Mouse (Mus musculus) heart, adult 2 months (tissue): ENCODE measurements at regions not wholly inside any gene's neighbourhood (a gene's known extent, or its start where the extent isn't known, plus 50 kb on each side); places are given as distances from the start of the nearest gene placed in this dataset.
A peak's percentile ranks its signal among the peaks of the same experiment; 100 is the strongest.

Source experiments
- DNase-seq, 2 experiments: peaks; one replicate each; pipeline ENCODE4 v3.0.0; 2021
- H3K27ac ChIP-seq: fragments of 200-600 bp; 2 replicates; pipeline ENCODE4 v1.8.1; 2022
- H3K27me3 ChIP-seq: fragments of 200-500 bp; 2 replicates; pipeline ENCODE4 v1.6.1; 2012; ENCODE audit warnings: mild to moderate bottlenecking, low read length, inconsistent platforms, mixed read lengths; ENCODE audit not compliant: control insufficient read depth, insufficient read depth
- H3K36me3 ChIP-seq: fragments of 200-500 bp; 2 replicates; pipeline ENCODE4 v1.6.1; 2012; ENCODE audit warnings: low read length, inconsistent platforms; ENCODE audit not compliant: control insufficient read depth, insufficient read depth
- H3K4me1 ChIP-seq: fragments of 200-500 bp; 2 replicates; pipeline ENCODE4 v1.6.1; 2011; ENCODE audit warnings: low read length; ENCODE audit not compliant: control insufficient read depth, insufficient read depth
- H3K4me3 ChIP-seq: fragments of 200-600 bp; 2 replicates; pipeline ENCODE4 v1.8.1; 2022
- H3K79me2 ChIP-seq: fragments of 200-500 bp; replicated peaks from 2 replicates; pipeline ENCODE4 v1.6.1; 2012; ENCODE audit warnings: mild to moderate bottlenecking, inconsistent platforms, low read length, moderate library complexity, mixed read lengths; ENCODE audit not compliant: control insufficient read depth, insufficient read depth
- H3K9ac ChIP-seq: fragments of 200-500 bp; 2 replicates; pipeline ENCODE4 v1.6.1; 2012; ENCODE audit warnings: low read depth, mild to moderate bottlenecking, control low read depth, inconsistent platforms, low read length, mixed read lengths
- CTCF ChIP-seq: fragments of 200-600 bp; IDR thresholded peaks from 2 replicates; pipeline ENCODE4 v1.8.1; 2022; ENCODE audit warnings: antibody characterized with exemption, mild to moderate bottlenecking, moderate library complexity
- EP300 ChIP-seq: fragments of 200-500 bp; IDR thresholded peaks from 2 replicates; pipeline ENCODE4 v1.6.1; 2011; ENCODE audit warnings: low read depth, low read length, control low read depth; ENCODE audit not compliant: insufficient read depth
- POLR2A ChIP-seq: fragments of 200-500 bp; IDR thresholded peaks from 2 replicates; pipeline ENCODE4 v1.6.1; 2011; ENCODE audit warnings: mild to moderate bottlenecking, low read depth, low read length, control low read depth; ENCODE audit not compliant: insufficient read depth
- WGBS: fragments of 180-500 bp; shearing (Covaris S2); methylation state at CpG from one replicate; pipeline ENCODE4 v1.1.7; 2018; 5-methylcytosine and 5-hydroxymethylcytosine counted together
- intact Hi-C: fragments of 180-260 bp; cut with DNase I; formaldehyde crosslinking; loops from one replicate; pipeline ENCODE4 v1.15.1; 2025

GRCm38 (mm10) chr4:105403169-105403568, 246.0 kb downstream of the Plpp3 start:
- no peaks in the 10 kb centered on the region for H3K79me2 ChIP-seq
- H3K4me3 ChIP-seq, result no peak overlapping the region
- peaks cover 12% of the 10 kb centered on the region for H3K36me3 ChIP-seq
- H3K9ac ChIP-seq, result no peak overlapping the region
- no peaks in the 10 kb centered on the region for H3K27me3 ChIP-seq
- DNase-seq, result peak in 1 of 2 experiments; percentile 40
- intact Hi-C loops, result loop anchor here (5.0 kb wide), 2 partner anchors 76 to 246 kb away; partner anchors contain the start of gene Plpp3
- WGBS, result 9% methylated on average over 3 of the region's 3 CpGs
- no peak overlapping the region; the same call in 1 of the 2 replicates for H3K27ac ChIP-seq
- TF ChIP-seq EP300 (no peak), CTCF (no peak), POLR2A (no peak)
- peaks cover 18% of the 10 kb centered on the region for H3K4me1 ChIP-seq

GRCm38 (mm10) chr4:105403686-105404085, 246.5 kb downstream of the Plpp3 start:
- Histone ChIP-seq H3K4me1 (peaks cover 17% of the 10 kb centered on the region), H3K9ac (no peak overlapping the region), H3K36me3 (peaks cover 8% of the 10 kb centered on the region), H3K27me3 (no peaks in the 10 kb centered on the region), H3K79me2 (no peaks in the 10 kb centered on the region), H3K27ac (no peak overlapping the region; the same call in 1 of the 2 replicates), H3K4me3 (no peak overlapping the region)
- 52% methylated on average over 6 of the region's 6 CpGs for WGBS
- peak; percentile 21 to 29 for DNase-seq
- TF ChIP-seq EP300, result no peak
- TF ChIP-seq CTCF, result no peak
- TF ChIP-seq POLR2A, result no peak
- intact Hi-C loops, result loop anchor here (5.0 kb wide), 2 partner anchors 76 to 246 kb away; partner anchors contain the start of gene Plpp3

GRCm38 (mm10) chr4:105405728-105406127, 248.6 kb downstream of the Plpp3 start:
- Histone ChIP-seq H3K9ac (no peak overlapping the region), H3K79me2 (no peaks in the 10 kb centered on the region), H3K4me1 (peaks cover 17% of the 10 kb centered on the region), H3K27me3 (no peaks in the 10 kb centered on the region), H3K36me3 (peaks cover 8% of the 10 kb centered on the region), H3K27ac (0 out of 2 replicates have a peak overlapping the region, but pooled peaks have one; percentile 5), H3K4me3 (no peak overlapping the region)
- DNase-seq, result no peak
- TF ChIP-seq EP300, result 0 out of 2 replicates have a peak, but pooled peaks have one; percentile 55
- no peak for TF ChIP-seq POLR2A
- no peak for TF ChIP-seq CTCF
- intact Hi-C loops, result no loop called here
- WGBS, result 43% methylated on average over 5 of the region's 5 CpGs

GRCm38 (mm10) chr4:105406786-105407464, 249.8 kb downstream of the Plpp3 start:
- 89% methylated on average over 14 of the region's 14 CpGs for WGBS
- Histone ChIP-seq H3K4me3 (no peak overlapping the region), H3K9ac (no peak overlapping the region), H3K79me2 (no peaks in the 10 kb centered on the region), H3K36me3 (peaks cover 5% of the 10 kb centered on the region), H3K27ac (no peak overlapping the region), H3K27me3 (no peaks in the 10 kb centered on the region), H3K4me1 (peaks cover 17% of the 10 kb centered on the region)
- intact Hi-C loops, result no loop called here
- TF ChIP-seq EP300, result no peak
- TF ChIP-seq POLR2A, result no peak
- no peak for DNase-seq

- intact Hi-C loops, result loop anchor here (2.0 kb wide), 1 partner anchor 14 kb away; no protein-coding TSS in a partner anchor
- H3K27ac ChIP-seq, result no peak overlapping the region
- 82% methylated on average over 9 of the region's 9 CpGs for WGBS
- peaks cover 5% of the 10 kb centered on the region for H3K36me3 ChIP-seq
- H3K4me1 ChIP-seq, result peaks cover 9% of the 10 kb centered on the region
- no peak overlapping the region for H3K9ac ChIP-seq
- DNase-seq, result no peak
- TF ChIP-seq EP300 (no peak), CTCF (no peak), POLR2A (no peak)
- no peak overlapping the region for H3K4me3 ChIP-seq
- H3K79me2 ChIP-seq, result no peaks in the 10 kb centered on the region
- no peaks in the 10 kb centered on the region for H3K27me3 ChIP-seq
These were observed 251.7 kb downstream of the Plpp3 start for GRCm38 (mm10) chr4:105408896-105409295.

GRCm38 (mm10) chr4:105417166-105417565, 260.0 kb downstream of the Plpp3 start:
- H3K27ac ChIP-seq, result no peak overlapping the region
- no peak for DNase-seq
- H3K4me1 ChIP-seq, result no peaks in the 10 kb centered on the region; the same call in 1 of the 2 replicates
- 90% methylated on average over 3 of the region's 3 CpGs for WGBS
- H3K4me3 ChIP-seq, result no peak overlapping the region
- no peaks in the 10 kb centered on the region for H3K27me3 ChIP-seq
- H3K79me2 ChIP-seq, result no peaks in the 10 kb centered on the region
- no peaks in the 10 kb centered on the region for H3K36me3 ChIP-seq
- no peak overlapping the region for H3K9ac ChIP-seq
- no peak for TF ChIP-seq EP300
- no peak for TF ChIP-seq POLR2A
- no peak for TF ChIP-seq CTCF
- intact Hi-C loops, result no loop called here
